Mouse (Mus musculus) spleen, postnatal 14 days (tissue): ENCODE data around the gene Ccdc169.

ENCODE experiments used
- DNase-seq, 2 experiments: peaks; one replicate each; pipeline ENCODE4 v3.0.0; 2021 to 2022; ENCODE audit warnings: low spot score in 2 of 2

Ccdc169 gene

GRCm38 (mm10) chr3:55137039-55137438 lies at the start of gene Ccdc169:
Gene Ccdc169, plus strand, starts transcription at chr3:55137339.
- no peak for DNase-seq

GRCm38 (mm10) chr3:55087360-55087759 lies 49.8 kb upstream of the Ccdc169 start:
- DNase-seq = no peak

- DNase-seq = no peak
Measured at GRCm38 (mm10) chr3:55088359-55088758, 48.8 kb upstream of the Ccdc169 start.

- DNase-seq = no peak
Measured at GRCm38 (mm10) chr3:55088843-55089242, 48.3 kb upstream of the Ccdc169 start.

- no peak for DNase-seq
Measured at GRCm38 (mm10) chr3:55089291-55089690, 47.8 kb upstream of the Ccdc169 start.

GRCm38 (mm10) chr3:55093161-55093560 lies 44.0 kb upstream of the Ccdc169 start:
- no peak for DNase-seq

- no peak for DNase-seq
Measured at GRCm38 (mm10) chr3:55095968-55096654, 41.0 kb upstream of the Ccdc169 start.

GRCm38 (mm10) chr3:55096655-55097005 lies 40.5 kb upstream of the Ccdc169 start:
- no peak for DNase-seq

- no peak for DNase-seq
Measured at GRCm38 (mm10) chr3:55097186-55097585, 40.0 kb upstream of the Ccdc169 start.

- no peak for DNase-seq
Measured at GRCm38 (mm10) chr3:55098014-55098413, 39.1 kb upstream of the Ccdc169 start.

- no peak for DNase-seq
Measured at GRCm38 (mm10) chr3:55098990-55099389, 38.1 kb upstream of the Ccdc169 start.

GRCm38 (mm10) chr3:55101092-55101491 lies 36.0 kb upstream of the Ccdc169 start:
- no peak for DNase-seq

- no peak for DNase-seq
Measured at GRCm38 (mm10) chr3:55105372-55106023, 31.6 kb upstream of the Ccdc169 start.

- no peak for DNase-seq
Measured at GRCm38 (mm10) chr3:55106051-55106450, 31.1 kb upstream of the Ccdc169 start.

- no peak for DNase-seq
Measured at GRCm38 (mm10) chr3:55109097-55109496, 28.0 kb upstream of the Ccdc169 start.

GRCm38 (mm10) chr3:55111935-55112709 lies 25.0 kb upstream of the Ccdc169 start, which contains the start of gene Spg20:
Gene Spg20, plus strand, starts transcription at chr3:55112108.
- peak; percentile 83 to 91 for DNase-seq

GRCm38 (mm10) chr3:55112710-55113415 lies 24.3 kb upstream of the Ccdc169 start:
- no peak for DNase-seq

GRCm38 (mm10) chr3:55114313-55115065 lies 22.6 kb upstream of the Ccdc169 start:
- no peak for DNase-seq

- no peak for DNase-seq
Measured at GRCm38 (mm10) chr3:55115071-55115470, 22.1 kb upstream of the Ccdc169 start.

GRCm38 (mm10) chr3:55115989-55116388 lies 21.1 kb upstream of the Ccdc169 start:
- no peak for DNase-seq

- no peak for DNase-seq
Measured at GRCm38 (mm10) chr3:55119275-55119898, 17.8 kb upstream of the Ccdc169 start.
